Comparison of ENCODE assay signal across 18 mouse cellular contexts in genomic region chr19:46087871-46088270, GRCm38 (mm10). TPM values are rescaled to one million over a fixed set of nuclear protein-coding genes. Genes with fewer than 3 reads are reported as not detected.
DNase-seq lines count a peak whose midpoint lies in the region; ATAC-seq and TF ChIP-seq lines count a peak whose summit lies in the region.
"Had no signal": no experiment of that assay in that cellular context is flagged by ENCODE, and none has a peak within 500 bp of the region (broad histone marks: within the 10 kb centered on the region; RNA-seq: fewer than 3 reads in every experiment).

No protein-coding gene starts in this region.

- TF ChIP-seq RAD21 in MEL (IDR thresholded peaks at IDR 0.05; ENCODE audit: low read depth, low read length): no peak

- 37% methylated on average over 7 of the region's 7 CpGs for WGBS in heart, postnatal 0 days
- WGBS in midbrain, postnatal 0 days: 82% methylated on average over 7 of the region's 7 CpGs
- WGBS in lung, adult 2 months: 53% methylated on average over 7 of the region's 7 CpGs

- no peak overlapping the region for H3K4me2 ChIP-seq in heart, postnatal 0 days (ENCODE audit: low read depth, low read length)
- no peak overlapping the region for H3K4me2 ChIP-seq in midbrain, postnatal 0 days (ENCODE audit: low read depth, low read length, poor library complexity, severe bottlenecking)
- H3K4me2 ChIP-seq: embryonic facial prominence, embryonic 12.5 days; heart, embryonic 15.5 days had no signal

- H3K36me3 ChIP-seq in MEL (ENCODE audit: control insufficient read depth in 1 of 2, insufficient read depth in 2 of 2, low read length in 2 of 2): peaks cover 0 to 21% of the 10 kb centered on the region in 2 experiments; a peak in 2 of 4 replicates
- H3K36me3 ChIP-seq in heart, postnatal 0 days (replicated peaks; ENCODE audit: control insufficient read depth, insufficient read depth, low read length): peaks cover 28% of the 10 kb centered on the region
- peaks cover 26% of the 10 kb centered on the region for H3K36me3 ChIP-seq in midbrain, postnatal 0 days (ENCODE audit: insufficient read depth, low read length)

- DNase-seq in gastrocnemius, adult 2 months: peak; percentile 29
- no peak for DNase-seq in gastrocnemius, postnatal 10 days
- DNase-seq in MEL (ENCODE audit: low read depth, low spot score): peak; percentile 21
- peak; percentile 15 for DNase-seq in adrenal gland, adult 8-10 months
- DNase-seq in heart, postnatal 0 days (ENCODE audit: low spot score): peak; percentile 20
- DNase-seq in midbrain, postnatal 0 days (ENCODE audit: low spot score): no peak
- DNase-seq in lung, adult 2 months: no peak
- DNase-seq: forebrain, postnatal 0 days; right cerebral cortex, postnatal 4 days had no signal

- TF ChIP-seq POLR2A in MEL (IDR thresholded peaks at IDR 0.05; ENCODE audit: control insufficient read depth in 1 of 2, insufficient read depth in 1 of 2, low read depth in 1 of 2, low read length in 2 of 2, poor library complexity in 1 of 2): no peak
- TF ChIP-seq POLR2A in lung, adult 2 months (IDR thresholded peaks at IDR 0.05; ENCODE audit: borderline replicate concordance, extremely low read depth, low read depth, low read length): no peak

- ATAC-seq in heart, postnatal 0 days (ENCODE audit: insufficient read depth, low read depth): 0 out of 2 replicates have a peak, but pooled peaks have one; percentile 33
- ATAC-seq in megakaryocyte progenitor cell, adult 5-6 weeks (replicated peaks; ENCODE audit: poor library complexity): no peak
- ATAC-seq in midbrain, postnatal 0 days (ENCODE audit: low FRiP score): no peak
- ATAC-seq: forebrain, postnatal 0 days; intestine, embryonic 16.5 days had no signal

- TF ChIP-seq EP300 in MEL (IDR thresholded peaks at IDR 0.05; ENCODE audit: low read depth in 1 of 2, low read length in 2 of 2): no peak
- TF ChIP-seq EP300 in heart, postnatal 0 days (IDR thresholded peaks at IDR 0.05; ENCODE audit: low read depth): no peak

- no peaks in the 10 kb centered on the region for H3K27me3 ChIP-seq in MEL (ENCODE audit: control insufficient read depth in 1 of 2, insufficient read depth in 2 of 2, low read length in 2 of 2)
- H3K27me3 ChIP-seq in heart, postnatal 0 days (ENCODE audit: control insufficient read depth, insufficient read depth, low read length): no peaks in the 10 kb centered on the region
- no peaks in the 10 kb centered on the region for H3K27me3 ChIP-seq in midbrain, postnatal 0 days (ENCODE audit: insufficient read depth, low read length)
- H3K27me3 ChIP-seq: embryonic facial prominence, embryonic 12.5 days; heart, embryonic 15.5 days had no signal

- no peak overlapping the region for H3K4me3 ChIP-seq in gastrocnemius, adult 2 months
- no peak overlapping the region for H3K4me3 ChIP-seq in MEL (ENCODE audit: control insufficient read depth in 1 of 2, insufficient read depth in 1 of 2, low read depth in 2 of 2, low read length in 2 of 2)
- H3K4me3 ChIP-seq in heart, postnatal 0 days (ENCODE audit: low read depth, low read length): no peak overlapping the region
- H3K4me3 ChIP-seq in midbrain, postnatal 0 days (ENCODE audit: low read depth, low read length): no peak overlapping the region
- no peak overlapping the region for H3K4me3 ChIP-seq in lung, adult 2 months (replicated peaks; ENCODE audit: extremely low read depth, low read depth, low read length)
- H3K4me3 ChIP-seq: embryonic facial prominence, embryonic 12.5 days; heart, embryonic 15.5 days; layer of hippocampus, adult 2 months had no signal

- H3K27ac ChIP-seq in gastrocnemius, adult 2 months: no peak overlapping the region
- no peak overlapping the region for H3K27ac ChIP-seq in MEL (ENCODE audit: control insufficient read depth, low read depth, low read length)
- no peak overlapping the region for H3K27ac ChIP-seq in heart, postnatal 0 days (ENCODE audit: low read depth)
- no peak overlapping the region for H3K27ac ChIP-seq in midbrain, postnatal 0 days (ENCODE audit: low read depth, low read length)
- H3K27ac ChIP-seq: embryonic facial prominence, embryonic 12.5 days; heart, embryonic 15.5 days; layer of hippocampus, adult 2 months; liver, embryonic 14.5 days had no signal

- H3K9ac ChIP-seq in MEL (ENCODE audit: control insufficient read depth, low read depth, low read length, poor library complexity, severe bottlenecking): no peak overlapping the region
- H3K9ac ChIP-seq in heart, postnatal 0 days (replicated peaks; ENCODE audit: low read depth, low read length): no peak overlapping the region
- H3K9ac ChIP-seq in midbrain, postnatal 0 days (replicated peaks; ENCODE audit: low read length, poor library complexity, severe bottlenecking): no peak overlapping the region
- H3K9ac ChIP-seq: embryonic facial prominence, embryonic 12.5 days; forebrain, postnatal 0 days; heart, embryonic 15.5 days; liver, embryonic 14.5 days had no signal

- H3K79me2 ChIP-seq in MEL (ENCODE audit: control insufficient read depth, insufficient read depth, low read length, poor library complexity): no peaks in the 10 kb centered on the region

- TF ChIP-seq CTCF in gastrocnemius, adult 2 months (IDR thresholded peaks at IDR 0.05): no peak
- no peak for TF ChIP-seq CTCF in MEL (IDR thresholded peaks at IDR 0.05 in 2 of 3, conservative IDR thresholded peaks at IDR 0.05 in 1 of 3; ENCODE audit: control insufficient read depth in 1 of 3, insufficient read depth in 1 of 3, low read depth in 2 of 3, low read length in 3 of 3, poor library complexity in 1 of 3, severe bottlenecking in 1 of 3)
- no peak for TF ChIP-seq CTCF in heart, postnatal 0 days (IDR thresholded peaks at IDR 0.05; ENCODE audit: low read depth)
- TF ChIP-seq CTCF in midbrain, postnatal 0 days (IDR thresholded peaks at IDR 0.05): no peak
- TF ChIP-seq CTCF in lung, adult 2 months (IDR thresholded peaks at IDR 0.05; ENCODE audit: insufficient read depth, low read length): no peak

- intact Hi-C loops in gastrocnemius, adult 2 months (cut with DNase I): loop anchor here (2.0 to 5.0 kb wide), 3 partner anchors 39 to 221 kb away; no protein-coding TSS in a partner anchor

- H3K4me1 ChIP-seq in MEL (ENCODE audit: control insufficient read depth in 1 of 2, insufficient read depth in 2 of 2, low read length in 2 of 2): no peaks in the 10 kb centered on the region
- H3K4me1 ChIP-seq in heart, postnatal 0 days (ENCODE audit: control insufficient read depth, insufficient read depth): peaks cover 7% of the 10 kb centered on the region
- H3K4me1 ChIP-seq in midbrain, postnatal 0 days (ENCODE audit: insufficient read depth, low read length): no peaks in the 10 kb centered on the region
- H3K4me1 ChIP-seq in lung, adult 2 months (ENCODE audit: control insufficient read depth, insufficient read depth, low read length): no peaks in the 10 kb centered on the region
- H3K4me1 ChIP-seq: embryonic facial prominence, embryonic 12.5 days had no signal

- no peaks in the 10 kb centered on the region for H3K9me3 ChIP-seq in MEL (replicated peaks; ENCODE audit: insufficient read depth, low read length)
- no peaks in the 10 kb centered on the region for H3K9me3 ChIP-seq in heart, postnatal 0 days (replicated peaks; ENCODE audit: control insufficient read depth, low read length)
- H3K9me3 ChIP-seq in midbrain, postnatal 0 days (ENCODE audit: low read length): no peaks in the 10 kb centered on the region
- H3K9me3 ChIP-seq: embryonic facial prominence, embryonic 12.5 days; heart, embryonic 15.5 days had no signal

RNA-seq across cellular contexts. Expression of gene Nolc1, which starts 12.2 kb away (rescaled TPM):
- 10 to 100 TPM; 22.4 to 22.5 TPM for total RNA-seq in gastrocnemius, adult 2 months (2021)
- 10 to 100 TPM; 22.9 to 26.4 TPM for total RNA-seq in gastrocnemius, postnatal 10 days (2021)
- 276 and 294 TPM in 2 replicates for total RNA-seq in MEL (2012; rRNA removed)
- polyA plus RNA-seq in MEL (2012; ENCODE audit: insufficient read depth in 1 of 2, insufficient read length in 2 of 2, low read depth in 1 of 2, low replicate concordance in 2 of 2, missing spikeins in 1 of 2): 100 to 1,000 TPM; 213 to 753 TPM
- total RNA-seq in adrenal gland, adult 8-10 months (2022): 10 to 100 TPM; 43.3 to 47.8 (median 45.5) TPM
- 11.0 and 19.7 TPM in 2 replicates for total RNA-seq in heart, postnatal 0 days (2014; rRNA removed; ENCODE audit: low replicate concordance)
- polyA plus RNA-seq in heart, postnatal 0 days (2015; fragmentation: Nextera tagmentation; extraction: Ambion mirVana): 22.7 and 28.1 TPM in 2 replicates
- 88.6 and 94.0 TPM in 2 replicates for total RNA-seq in megakaryocyte progenitor cell, adult 5-6 weeks (2015)
- total RNA-seq in megakaryocyte progenitor cell, adult 5-6 weeks (2017): 180 and 221 TPM in 2 replicates
- 26.0 and 35.5 TPM in 2 replicates for total RNA-seq in midbrain, postnatal 0 days (2014; rRNA removed)
- polyA plus RNA-seq in midbrain, postnatal 0 days (2015; fragmentation: Nextera tagmentation; extraction: Ambion mirVana): 55.7 and 63.5 TPM in 2 replicates
- polyA plus RNA-seq in lung, adult 2 months (2012; rRNA removed): 7.4 and 9.8 TPM in 2 replicates

RNA-seq across cellular contexts. Expression of gene Ldb1, which starts 42.9 kb away (rescaled TPM):
- 10 to 100 TPM; 17.8 to 19.5 TPM for total RNA-seq in gastrocnemius, adult 2 months (2021)
- total RNA-seq in gastrocnemius, postnatal 10 days (2021): 10 to 100 TPM; 36.2 to 50.3 TPM
- total RNA-seq in MEL (2012; rRNA removed): 299 and 357 TPM in 2 replicates
- 100 to 1,000 TPM; 632 to 842 TPM for polyA plus RNA-seq in MEL (2012; ENCODE audit: insufficient read depth in 1 of 2, insufficient read length in 2 of 2, low read depth in 1 of 2, low replicate concordance in 2 of 2, missing spikeins in 1 of 2)
- total RNA-seq in adrenal gland, adult 8-10 months (2022): 100 to 1,000 TPM in 2 of 4 experiments, 10 to 100 TPM in 2; 55.5 to 115 (median 89.6) TPM
- total RNA-seq in heart, postnatal 0 days (2014; rRNA removed; ENCODE audit: low replicate concordance): 72.3 and 79.3 TPM in 2 replicates
- polyA plus RNA-seq in heart, postnatal 0 days (2015; fragmentation: Nextera tagmentation; extraction: Ambion mirVana): 52.1 and 59.3 TPM in 2 replicates
- total RNA-seq in megakaryocyte progenitor cell, adult 5-6 weeks (2015): 67.8 and 83.7 TPM in 2 replicates
- total RNA-seq in megakaryocyte progenitor cell, adult 5-6 weeks (2017): 80.5 and 109 TPM in 2 replicates
- 121 and 139 TPM in 2 replicates for total RNA-seq in midbrain, postnatal 0 days (2014; rRNA removed)
- 83.7 and 84.5 TPM in 2 replicates for polyA plus RNA-seq in midbrain, postnatal 0 days (2015; fragmentation: Nextera tagmentation; extraction: Ambion mirVana)
- 220 TPM in 2 replicates for polyA plus RNA-seq in lung, adult 2 months (2012; rRNA removed)

RNA-seq across cellular contexts. Expression of gene Pprc1, which starts 43.2 kb away (rescaled TPM):
- 10 to 100 TPM; 15.0 to 24.0 TPM for total RNA-seq in gastrocnemius, adult 2 months (2021)
- 10 to 100 TPM; 12.8 to 23.6 TPM for total RNA-seq in gastrocnemius, postnatal 10 days (2021)
- total RNA-seq in MEL (2012; rRNA removed): 39.3 and 41.9 TPM in 2 replicates
- 100 to 1,000 TPM in 1 of 2 experiments, 10 to 100 TPM in 1; 27.8 to 135 TPM for polyA plus RNA-seq in MEL (2012; ENCODE audit: insufficient read depth in 1 of 2, insufficient read length in 2 of 2, low read depth in 1 of 2, low replicate concordance in 2 of 2, missing spikeins in 1 of 2)
- 10 to 100 TPM; 27.8 to 37.8 (median 34.3) TPM for total RNA-seq in adrenal gland, adult 8-10 months (2022)
- total RNA-seq in heart, postnatal 0 days (2014; rRNA removed; ENCODE audit: low replicate concordance): 6.3 and 6.8 TPM in 2 replicates
- polyA plus RNA-seq in heart, postnatal 0 days (2015; fragmentation: Nextera tagmentation; extraction: Ambion mirVana): 5.1 and 6.5 TPM in 2 replicates
- total RNA-seq in megakaryocyte progenitor cell, adult 5-6 weeks (2015): 56.6 and 59.6 TPM in 2 replicates
- 20.7 and 26.0 TPM in 2 replicates for total RNA-seq in megakaryocyte progenitor cell, adult 5-6 weeks (2017)
- total RNA-seq in midbrain, postnatal 0 days (2014; rRNA removed): 9.9 and 10.4 TPM in 2 replicates
- polyA plus RNA-seq in midbrain, postnatal 0 days (2015; fragmentation: Nextera tagmentation; extraction: Ambion mirVana): 8.8 and 9.8 TPM in 2 replicates
- polyA plus RNA-seq in lung, adult 2 months (2012; rRNA removed): 18.3 and 19.3 TPM in 2 replicates

RNA-seq across cellular contexts. Expression of gene Elovl3, which starts 43.8 kb away (rescaled TPM):
- total RNA-seq in gastrocnemius, adult 2 months (2021): not detected
- not detected for total RNA-seq in gastrocnemius, postnatal 10 days (2021)
- total RNA-seq in MEL (2012; rRNA removed): 1.2 and 1.4 TPM in 2 replicates
- 1 to 10 TPM in 1 of 2 experiments, not detected in 1; 2.3 TPM for polyA plus RNA-seq in MEL (2012; ENCODE audit: insufficient read depth in 1 of 2, insufficient read length in 2 of 2, low read depth in 1 of 2, low replicate concordance in 2 of 2, missing spikeins in 1 of 2)
- 10 to 100 TPM in 2 of 4 experiments, under 1 TPM in 2; 0.28 to 43.1 (median 15.1) TPM for total RNA-seq in adrenal gland, adult 8-10 months (2022)
- not detected in 2 replicates for total RNA-seq in heart, postnatal 0 days (2014; rRNA removed; ENCODE audit: low replicate concordance)
- polyA plus RNA-seq in heart, postnatal 0 days (2015; fragmentation: Nextera tagmentation; extraction: Ambion mirVana): not detected in 2 replicates
- not detected in 2 replicates for total RNA-seq in megakaryocyte progenitor cell, adult 5-6 weeks (2015)
- not detected in 2 replicates for total RNA-seq in megakaryocyte progenitor cell, adult 5-6 weeks (2017)
- total RNA-seq in midbrain, postnatal 0 days (2014; rRNA removed): 0.05 TPM in 1 of 2 replicates, not detected in the other
- polyA plus RNA-seq in midbrain, postnatal 0 days (2015; fragmentation: Nextera tagmentation; extraction: Ambion mirVana): 0.21 and 0.32 TPM in 2 replicates
- polyA plus RNA-seq in lung, adult 2 months (2012; rRNA removed): 1.3 TPM in 1 of 2 replicates, not detected in the other
- total RNA-seq: forebrain, postnatal 0 days; layer of hippocampus, adult 2 months; left cerebral cortex, postnatal 14 days; monocyte, adult 5-6 weeks; neutrophil, adult 5-6 weeks had no signal
- polyA plus RNA-seq: heart, embryonic 15.5 days; intestine, embryonic 16.5 days had no signal

Comparison
In these comparisons a context has a peak if more than half of its experiments do, and no peak if none do; other contexts are left out.
1. DNase-seq: peak in gastrocnemius, adult 2 months (single experiment), MEL (single experiment), adrenal gland, adult 8-10 months (single experiment) and heart, postnatal 0 days (single experiment); none in gastrocnemius, postnatal 10 days (single experiment), midbrain, postnatal 0 days (single experiment) and lung, adult 2 months (single experiment).